Mouse (Mus musculus): ENCODE measurements at regions not wholly inside any gene's neighbourhood (a gene's known extent, or its start where the extent isn't known, plus 50 kb on each side); places are given as distances from the start of the nearest gene placed in this dataset.

- H3K9me3 ChIP-seq (replicated peaks): no peaks in the 10 kb centered on the region
- peaks cover 15% of the 10 kb centered on the region for H3K27me3 ChIP-seq (ENCODE audit: low read depth, poor library complexity, severe bottlenecking)
- no peak overlapping the region for H3K4me3 ChIP-seq
- DNase-seq (ENCODE audit: low spot score): no peak
- H3K27ac ChIP-seq: no peak overlapping the region
- peaks cover 8% of the 10 kb centered on the region for H3K4me1 ChIP-seq
- 76% methylated on average over 4 of the region's 4 CpGs for WGBS
- H3K36me3 ChIP-seq: no peaks in the 10 kb centered on the region
Observed at GRCm38 (mm10) chr5:119739386-119739785, 68.9 kb downstream of the Tbx3 start.

- Histone ChIP-seq H3K4me3 (no peak overlapping the region), H3K9me3 (replicated peaks) (no peaks in the 10 kb centered on the region), H3K36me3 (no peaks in the 10 kb centered on the region), H3K27me3 (ENCODE audit: low read depth, poor library complexity, severe bottlenecking) (peaks cover 15% of the 10 kb centered on the region), H3K27ac (no peak overlapping the region), H3K4me1 (peaks cover 8% of the 10 kb centered on the region)
- peak; percentile 89 for DNase-seq (ENCODE audit: low spot score)
- WGBS: 5% methylated on average over 6 of the region's 6 CpGs
Observed at GRCm38 (mm10) chr5:119741116-119741515, 70.6 kb downstream of the Tbx3 start.

GRCm38 (mm10) chr5:119743733-119744132 lies 73.3 kb downstream of the Tbx3 start:
- Histone ChIP-seq H3K27ac (no peak overlapping the region), H3K4me1 (peaks cover 20% of the 10 kb centered on the region), H3K27me3 (ENCODE audit: low read depth, poor library complexity, severe bottlenecking) (peaks cover 35% of the 10 kb centered on the region), H3K9me3 (replicated peaks) (no peaks in the 10 kb centered on the region), H3K36me3 (no peaks in the 10 kb centered on the region), H3K4me3 (no peak overlapping the region)
- DNase-seq (ENCODE audit: low spot score): no peak
- WGBS: 78% methylated on average over 10 of the region's 10 CpGs

GRCm38 (mm10) chr5:119747038-119747437 lies 76.6 kb downstream of the Tbx3 start:
- H3K9me3 ChIP-seq (replicated peaks): no peaks in the 10 kb centered on the region
- 71% methylated on average over 10 of the region's 10 CpGs for WGBS
- DNase-seq (ENCODE audit: low spot score): peak; percentile 53
- no peak overlapping the region for H3K27ac ChIP-seq
- H3K4me1 ChIP-seq: peaks cover 26% of the 10 kb centered on the region
- no peaks in the 10 kb centered on the region for H3K36me3 ChIP-seq
- H3K4me3 ChIP-seq: no peak overlapping the region
- H3K27me3 ChIP-seq (ENCODE audit: low read depth, poor library complexity, severe bottlenecking): peaks cover 57% of the 10 kb centered on the region

- peak; percentile 72 for DNase-seq (ENCODE audit: low spot score)
- H3K36me3 ChIP-seq: no peaks in the 10 kb centered on the region
- peaks cover 50% of the 10 kb centered on the region for H3K27me3 ChIP-seq (ENCODE audit: low read depth, poor library complexity, severe bottlenecking)
- WGBS: under 1% methylated on average over 21 of the region's 21 CpGs
- H3K4me3 ChIP-seq: peak overlapping the region; percentile 50
- H3K27ac ChIP-seq: no peak overlapping the region; the same call in 1 of the 2 replicates
- no peaks in the 10 kb centered on the region for H3K9me3 ChIP-seq (replicated peaks)
- peaks cover 19% of the 10 kb centered on the region for H3K4me1 ChIP-seq
Observed at GRCm38 (mm10) chr5:119748667-119749066, 78.2 kb downstream of the Tbx3 start.

GRCm38 (mm10) chr5:119749153-119749552 lies 78.7 kb downstream of the Tbx3 start:
- 3% methylated on average over 16 of the region's 17 CpGs for WGBS
- Histone ChIP-seq H3K4me1 (peaks cover 19% of the 10 kb centered on the region), H3K27ac (no peak overlapping the region), H3K4me3 (peak overlapping the region; percentile 50), H3K36me3 (no peaks in the 10 kb centered on the region), H3K9me3 (replicated peaks) (no peaks in the 10 kb centered on the region), H3K27me3 (ENCODE audit: low read depth, poor library complexity, severe bottlenecking) (peaks cover 50% of the 10 kb centered on the region)
- DNase-seq (ENCODE audit: low spot score): no peak

GRCm38 (mm10) chr5:119755782-119756181 lies 76.7 kb upstream of the Tbx5 start:
- 0 out of 2 replicates have a peak overlapping the region, but pooled peaks have one; percentile 42 for H3K27ac ChIP-seq

GRCm38 (mm10) chr5:119758880-119759279 lies 73.6 kb upstream of the Tbx5 start:
- H3K4me3 ChIP-seq: no peak overlapping the region
- H3K9me3 ChIP-seq (replicated peaks): no peaks in the 10 kb centered on the region
- H3K27me3 ChIP-seq (ENCODE audit: low read depth, poor library complexity, severe bottlenecking): 0 out of 2 replicates have a peak, but pooled peaks cover 3% of the 10 kb centered on the region
- peaks cover 17% of the 10 kb centered on the region for H3K4me1 ChIP-seq
- no peak overlapping the region for H3K27ac ChIP-seq
- no peaks in the 10 kb centered on the region for H3K36me3 ChIP-seq
- 73% methylated on average over 4 of the region's 4 CpGs for WGBS
- no peak for DNase-seq (ENCODE audit: low spot score)

More at GRCm38 (mm10) chr5:119755782-119756181, 76.7 kb upstream of the Tbx5 start:
- Histone ChIP-seq H3K27me3 (ENCODE audit: low read depth, poor library complexity, severe bottlenecking) (peaks cover 16% of the 10 kb centered on the region), H3K36me3 (no peaks in the 10 kb centered on the region), H3K9me3 (replicated peaks) (no peaks in the 10 kb centered on the region), H3K4me3 (no peak overlapping the region), H3K4me1 (peaks cover 17% of the 10 kb centered on the region)
- no peak for DNase-seq (ENCODE audit: low spot score)
- 32% methylated on average over 9 of the region's 9 CpGs for WGBS

GRCm38 (mm10) chr5:119762102-119762501 lies 70.4 kb upstream of the Tbx5 start:
- H3K27me3 ChIP-seq (ENCODE audit: low read depth, poor library complexity, severe bottlenecking): peaks cover 12% of the 10 kb centered on the region; the same call in 1 of the 2 replicates
- H3K36me3 ChIP-seq: no peaks in the 10 kb centered on the region
- 75% methylated on average over 4 of the region's 4 CpGs for WGBS
- no peak overlapping the region for H3K4me3 ChIP-seq
- no peak overlapping the region for H3K27ac ChIP-seq
- H3K9me3 ChIP-seq (replicated peaks): no peaks in the 10 kb centered on the region
- DNase-seq (ENCODE audit: low spot score): no peak
- peaks cover 9% of the 10 kb centered on the region; the same call in 1 of the 2 replicates for H3K4me1 ChIP-seq

- H3K36me3 ChIP-seq: no peaks in the 10 kb centered on the region
- peaks cover 9% of the 10 kb centered on the region; the same call in 1 of the 2 replicates for H3K4me1 ChIP-seq
- no peak overlapping the region for H3K4me3 ChIP-seq
- no peaks in the 10 kb centered on the region for H3K9me3 ChIP-seq (replicated peaks)
- peaks cover 11% of the 10 kb centered on the region; the same call in 1 of the 2 replicates for H3K27me3 ChIP-seq (ENCODE audit: low read depth, poor library complexity, severe bottlenecking)
- no peak overlapping the region for H3K27ac ChIP-seq
- no peak for DNase-seq (ENCODE audit: low spot score)
- 58% methylated on average over 7 of the region's 7 CpGs for WGBS
Observed at GRCm38 (mm10) chr5:119763337-119763736, 69.1 kb upstream of the Tbx5 start.

GRCm38 (mm10) chr5:119766372-119766771 lies 66.1 kb upstream of the Tbx5 start:
- no peak overlapping the region for H3K27ac ChIP-seq
- WGBS: 49% methylated on average over 13 of the region's 13 CpGs
- peaks cover 15% of the 10 kb centered on the region; the same call in 1 of the 2 replicates for H3K27me3 ChIP-seq (ENCODE audit: low read depth, poor library complexity, severe bottlenecking)
- H3K4me3 ChIP-seq: no peak overlapping the region
- no peak for DNase-seq (ENCODE audit: low spot score)
- H3K9me3 ChIP-seq (replicated peaks): no peaks in the 10 kb centered on the region
- no peaks in the 10 kb centered on the region for H3K36me3 ChIP-seq
- H3K4me1 ChIP-seq: peaks cover 9% of the 10 kb centered on the region

- peaks cover 7% of the 10 kb centered on the region for H3K4me1 ChIP-seq
- no peak overlapping the region for H3K4me3 ChIP-seq
- H3K27me3 ChIP-seq (ENCODE audit: low read depth, poor library complexity, severe bottlenecking): peaks cover 12% of the 10 kb centered on the region; the same call in 1 of the 2 replicates
- WGBS: 78% methylated on average over 2 of the region's 2 CpGs
- no peaks in the 10 kb centered on the region for H3K36me3 ChIP-seq
- H3K9me3 ChIP-seq (replicated peaks): no peaks in the 10 kb centered on the region
- H3K27ac ChIP-seq: no peak overlapping the region
- no peak for DNase-seq (ENCODE audit: low spot score)
Observed at GRCm38 (mm10) chr5:119770951-119771350, 61.5 kb upstream of the Tbx5 start.

GRCm38 (mm10) chr5:119776106-119776887 lies 56.2 kb upstream of the Tbx5 start:
- Histone ChIP-seq H3K4me1 (peaks cover 27% of the 10 kb centered on the region), H3K27ac (no peak overlapping the region), H3K27me3 (ENCODE audit: low read depth, poor library complexity, severe bottlenecking) (peaks cover 24% of the 10 kb centered on the region), H3K9me3 (replicated peaks) (no peaks in the 10 kb centered on the region), H3K36me3 (no peaks in the 10 kb centered on the region), H3K4me3 (no peak overlapping the region)
- DNase-seq (ENCODE audit: low spot score): no peak
- WGBS: 78% methylated on average over 9 of the region's 9 CpGs
